Mouse (Mus musculus) embryo, embryonic 11 days (tissue): Measurements from ENCODE around the gene Rpp25l.
A peak's percentile ranks its signal among the peaks of the same experiment; 100 is the strongest.
"Not testable (repeated sequence)": the region's sequence is repeated elsewhere in the genome, so short reads cannot be mapped to it uniquely, and the experiment has no call there.

Experiments
- DNase-seq: peaks from one replicate; pipeline ENCODE4 v3.0.0-alpha.2; 2015

The Rpp25l gene

GRCm38 (mm10) chr4:41696452-41696851 lies 16.9 kb downstream of the Rpp25l start:
- DNase-seq = not testable (repeated sequence)

- DNase-seq = not testable (repeated sequence)
Observed at GRCm38 (mm10) chr4:41695800-41696199, 17.5 kb downstream of the Rpp25l start.

- DNase-seq = not testable (repeated sequence)
Observed at GRCm38 (mm10) chr4:41693511-41693910, 19.8 kb downstream of the Rpp25l start.

GRCm38 (mm10) chr4:41690014-41690413 lies 23.3 kb downstream of the Rpp25l start:
- DNase-seq = not testable (repeated sequence)

- not testable (repeated sequence) for DNase-seq
Observed at GRCm38 (mm10) chr4:41688562-41688961, 24.8 kb downstream of the Rpp25l start.

- peak; percentile 60 for DNase-seq
Observed at GRCm38 (mm10) chr4:41685882-41686492, 27.3 kb downstream of the Rpp25l start.

GRCm38 (mm10) chr4:41684931-41685453 lies 28.3 kb downstream of the Rpp25l start:
- DNase-seq = peak; percentile 60

- peak; percentile 57 for DNase-seq
Observed at GRCm38 (mm10) chr4:41684131-41684930, 29.0 kb downstream of the Rpp25l start.

- DNase-seq = peak; percentile 50
Observed at GRCm38 (mm10) chr4:41683303-41683702, 30.0 kb downstream of the Rpp25l start.

GRCm38 (mm10) chr4:41682789-41683188 lies 30.5 kb downstream of the Rpp25l start:
- no peak for DNase-seq

GRCm38 (mm10) chr4:41681947-41682346 lies 31.4 kb downstream of the Rpp25l start:
- DNase-seq = no peak

- no peak for DNase-seq
Observed at GRCm38 (mm10) chr4:41681176-41681575, 32.2 kb downstream of the Rpp25l start.

GRCm38 (mm10) chr4:41679291-41679690 lies 34.0 kb downstream of the Rpp25l start:
- DNase-seq = no peak

- no peak for DNase-seq
Observed at GRCm38 (mm10) chr4:41678863-41679262, 34.5 kb downstream of the Rpp25l start.

- DNase-seq = peak; percentile 44
Observed at GRCm38 (mm10) chr4:41677006-41677629, 36.2 kb downstream of the Rpp25l start.

GRCm38 (mm10) chr4:41676248-41677005 lies 36.9 kb downstream of the Rpp25l start:
- DNase-seq = no peak

GRCm38 (mm10) chr4:41673186-41673585 lies 40.1 kb downstream of the Rpp25l start:
- DNase-seq = no peak

- no peak for DNase-seq
Observed at GRCm38 (mm10) chr4:41672522-41672963, 40.8 kb downstream of the Rpp25l start.

GRCm38 (mm10) chr4:41671963-41672480 lies 41.3 kb downstream of the Rpp25l start:
- DNase-seq = peak; percentile 62

- no peak for DNase-seq
Observed at GRCm38 (mm10) chr4:41671500-41671899, 41.8 kb downstream of the Rpp25l start.

- no peak for DNase-seq
Observed at GRCm38 (mm10) chr4:41670836-41671235, 42.5 kb downstream of the Rpp25l start.

- no peak for DNase-seq
Observed at GRCm38 (mm10) chr4:41666646-41667045, 46.7 kb downstream of the Rpp25l start.
